Mouse (Mus musculus) myocyte (in vitro differentiated cells): ENCODE results near the gene Hacd4.

Experiments
- MAX ChIP-seq: IDR thresholded peaks from one replicate; pipeline ENCODE4 v1.6.1; 2011; ENCODE audit warnings: low read depth, mild to moderate bottlenecking, control low read depth
- MYOD1 ChIP-seq, 3 experiments: IDR thresholded peaks; one replicate each; pipeline ENCODE4 v1.6.1; 2011; ENCODE audit warnings: control low read depth in 2 of 3, low read depth in 2 of 3, mild to moderate bottlenecking in 2 of 3, moderate library complexity in 1 of 3; ENCODE audit not compliant: insufficient read length in 2 of 3, control insufficient read depth in 1 of 3
- POLR2A ChIP-seq: IDR thresholded peaks from one replicate; pipeline ENCODE4 v1.6.1; 2011; ENCODE audit warnings: low read depth, mild to moderate bottlenecking, control low read depth, moderate library complexity; ENCODE audit not compliant: insufficient read length
- POLR2AphosphoS2 ChIP-seq: IDR thresholded peaks from one replicate; pipeline ENCODE4 v1.6.1; 2011; ENCODE audit warnings: low read depth, control low read depth; ENCODE audit not compliant: insufficient read length
- USF1 ChIP-seq: IDR thresholded peaks from one replicate; pipeline ENCODE4 v1.6.1; 2011; ENCODE audit warnings: low read depth, mild to moderate bottlenecking, control low read depth, moderate library complexity

DNA sequence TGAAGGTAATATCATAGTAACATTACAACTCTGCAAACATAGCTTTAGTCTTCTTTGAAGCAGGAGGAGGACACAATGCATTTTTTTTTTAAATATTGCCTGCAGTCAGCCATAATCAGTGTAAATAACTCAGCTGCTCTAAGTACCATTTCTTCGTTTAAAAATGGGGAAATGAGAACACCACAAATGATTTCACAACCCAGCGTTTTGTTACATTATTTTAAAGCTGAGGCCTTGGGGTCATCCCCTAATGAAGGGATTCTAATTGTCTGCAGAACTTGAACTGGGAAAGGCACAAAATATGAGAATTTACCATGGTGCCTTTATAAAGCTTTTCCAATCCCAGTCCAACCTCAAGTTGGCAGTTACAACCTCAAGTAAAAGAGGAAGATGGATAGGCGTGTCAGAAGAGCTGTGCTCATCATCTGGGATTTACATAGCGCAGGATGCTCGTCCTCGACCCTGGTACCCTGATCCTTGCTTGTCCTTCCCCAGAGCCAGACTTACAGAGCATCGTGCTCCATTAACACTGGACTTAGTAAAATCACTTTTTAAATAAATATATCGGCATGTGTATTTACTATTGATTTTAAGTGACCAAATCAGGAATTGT is 6.2 kb downstream of the Hacd4 start:
- no peak for TF ChIP-seq USF1
- no peak for TF ChIP-seq POLR2A
- TF ChIP-seq MYOD1 (IDR thresholded peaks at IDR 0.05; ENCODE audit: control insufficient read depth in 1 of 3, insufficient read length in 2 of 3, low read depth in 2 of 3): no peak
- TF ChIP-seq POLR2AphosphoS2: no peak
- no peak for TF ChIP-seq MAX
